Mouse (Mus musculus) heart, postnatal 0 days (tissue): ENCODE measurements around the gene Sap30l.

Source experiments
- CTCF ChIP-seq: IDR thresholded peaks from 2 replicates; pipeline ENCODE4 v1.5.1; 2016; ENCODE audit warnings: antibody characterized with exemption, control low read depth, low read depth
- EP300 ChIP-seq: IDR thresholded peaks from 2 replicates; pipeline ENCODE4 v1.6.1; 2016; ENCODE audit warnings: antibody characterized with exemption, low read depth

DNA sequence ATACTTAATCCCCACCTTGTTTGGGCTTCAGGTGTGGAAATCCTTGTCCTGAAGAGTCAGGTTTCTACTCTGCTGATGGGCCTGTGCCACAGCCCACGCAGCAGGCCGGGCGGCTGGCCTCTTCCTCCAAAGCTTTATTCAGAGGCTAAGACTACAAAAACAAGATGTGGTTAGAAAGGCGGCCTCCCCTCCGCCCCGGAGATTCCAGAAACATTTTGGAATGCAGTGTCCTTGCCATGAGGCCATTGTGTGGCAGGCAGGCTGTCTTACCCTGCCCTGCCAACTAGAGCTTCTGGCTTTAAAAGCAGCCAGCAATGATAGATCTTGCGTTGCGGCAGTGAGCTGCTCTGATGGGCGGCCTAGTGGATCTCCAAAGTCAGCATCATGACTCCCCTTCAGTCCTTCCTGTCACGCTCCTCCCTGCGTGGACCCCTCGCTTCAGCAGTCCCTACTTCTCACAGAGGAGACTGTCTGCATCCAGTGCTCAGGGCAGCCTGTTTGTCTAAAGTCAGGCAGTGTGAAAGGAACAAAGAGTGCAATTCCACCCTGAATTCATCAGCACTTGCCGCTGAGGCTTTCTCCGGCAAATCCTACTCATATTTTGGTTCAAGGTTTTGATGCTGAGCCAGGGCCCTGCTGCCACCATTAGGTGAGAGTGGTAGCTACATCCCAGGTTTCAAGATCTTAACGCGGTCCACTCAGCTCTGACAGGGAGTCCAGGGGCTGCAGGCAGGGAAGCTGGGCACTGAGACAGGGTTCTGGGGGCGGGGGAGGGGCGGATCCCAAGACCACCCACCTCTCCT lies 14.6 kb upstream of the Sap30l start:
- TF ChIP-seq EP300 (no peak), CTCF (0 out of 2 replicates have a peak, but pooled peaks have one; percentile 5)
